Mouse (Mus musculus): ENCODE measurements around the gene Kera. TPM values are rescaled to one million over a fixed set of nuclear protein-coding genes. Genes with fewer than 3 reads are reported as not detected.

The Kera gene
- polyA plus RNA-seq, 1 experiment, result not detected

DNA sequence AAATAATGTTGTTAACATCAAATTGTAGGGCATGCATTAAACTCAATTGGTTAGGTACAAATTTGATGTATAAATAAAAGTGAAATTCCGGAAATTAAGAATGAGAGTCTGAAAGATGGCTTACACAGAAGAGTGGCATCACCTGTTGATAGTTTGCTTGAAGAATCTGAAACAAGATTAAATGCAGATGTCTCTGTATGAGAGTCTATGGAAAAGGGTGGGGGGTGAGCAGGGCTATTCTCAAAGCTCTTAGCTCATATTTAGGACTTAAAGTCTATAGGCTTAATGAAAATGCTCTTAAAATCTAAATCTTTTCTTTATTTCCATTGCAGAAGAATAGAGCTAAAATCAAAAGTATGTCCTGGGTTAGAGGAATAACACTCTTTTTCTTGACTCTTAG is 11.0 kb upstream of the Kera start:
- Histone ChIP-seq H3K36me3 (replicated peaks; ENCODE audit: low read length) (no peaks in the 10 kb centered on the region), H3K27me3 (replicated peaks) (no peaks in the 10 kb centered on the region), H3K4me3 (replicated peaks) (no peak overlapping the region), H3K4me1 (no peaks in the 10 kb centered on the region), H3K9me3 (no peaks in the 10 kb centered on the region)
- TF ChIP-seq FLI1 (IDR thresholded peaks at IDR 0.05; ENCODE audit: low read length), result no peak

DNA sequence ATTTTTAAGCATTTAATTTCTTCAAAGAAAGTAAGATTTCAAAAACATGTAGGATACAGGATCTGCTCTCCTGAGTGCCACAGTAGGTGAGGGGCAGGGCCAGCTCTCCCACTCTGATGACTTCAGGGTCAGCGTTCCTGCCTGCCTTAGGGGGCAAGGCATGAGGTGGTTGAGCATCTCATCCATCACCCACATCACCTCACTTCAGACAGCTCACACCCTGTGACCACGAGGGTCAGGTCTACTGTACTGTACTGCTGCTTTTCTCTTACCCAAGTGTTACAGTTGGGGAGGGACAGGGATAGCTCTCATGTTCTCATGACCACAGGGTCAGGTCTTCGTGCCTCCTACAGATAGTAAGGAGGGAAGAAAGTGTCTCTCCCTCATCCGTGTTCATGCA is 4.9 kb upstream of the Kera start:
- no peaks in the 10 kb centered on the region for H3K4me1 ChIP-seq
- peaks cover 17% of the 10 kb centered on the region for H3K9me3 ChIP-seq
- no peaks in the 10 kb centered on the region for H3K36me3 ChIP-seq (replicated peaks; ENCODE audit: low read length)
- H3K27me3 ChIP-seq (replicated peaks), result no peaks in the 10 kb centered on the region
- peak overlapping the region; percentile 30 for H3K4me3 ChIP-seq (replicated peaks)
- TF ChIP-seq GATA1 (IDR thresholded peaks at IDR 0.05; ENCODE audit: borderline replicate concordance, low read length), result no peak

DNA sequence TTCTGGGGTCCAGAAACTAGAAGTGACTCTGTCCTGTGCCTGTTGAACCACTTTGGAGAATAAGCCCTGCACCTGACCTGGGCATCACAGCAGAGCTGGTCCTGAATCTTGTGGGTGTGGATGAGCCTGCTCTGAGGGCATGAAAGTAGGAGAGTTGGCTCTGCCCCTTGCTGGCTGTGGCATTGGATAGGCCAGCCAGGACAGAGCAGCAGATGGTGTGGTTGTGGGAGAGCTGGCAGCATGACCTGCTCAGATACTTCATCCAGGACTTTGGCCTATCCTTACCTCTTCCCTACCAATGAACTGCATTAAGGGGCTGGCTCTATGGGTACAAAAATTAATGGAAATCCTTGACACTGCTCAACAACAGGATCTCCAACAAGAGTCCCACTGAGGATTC is 3.4 kb upstream of the Kera start:
- Histone ChIP-seq H3K9me3 (peaks cover 17% of the 10 kb centered on the region), H3K27me3 (replicated peaks) (no peaks in the 10 kb centered on the region), H3K4me1 (no peaks in the 10 kb centered on the region), H3K4me3 (replicated peaks) (no peak overlapping the region), H3K36me3 (replicated peaks; ENCODE audit: low read length) (no peaks in the 10 kb centered on the region)
- TF ChIP-seq FLI1 (IDR thresholded peaks at IDR 0.05; ENCODE audit: low read length) (no peak), GATA1 (IDR thresholded peaks at IDR 0.05; ENCODE audit: borderline replicate concordance, low read length) (no peak)

DNA sequence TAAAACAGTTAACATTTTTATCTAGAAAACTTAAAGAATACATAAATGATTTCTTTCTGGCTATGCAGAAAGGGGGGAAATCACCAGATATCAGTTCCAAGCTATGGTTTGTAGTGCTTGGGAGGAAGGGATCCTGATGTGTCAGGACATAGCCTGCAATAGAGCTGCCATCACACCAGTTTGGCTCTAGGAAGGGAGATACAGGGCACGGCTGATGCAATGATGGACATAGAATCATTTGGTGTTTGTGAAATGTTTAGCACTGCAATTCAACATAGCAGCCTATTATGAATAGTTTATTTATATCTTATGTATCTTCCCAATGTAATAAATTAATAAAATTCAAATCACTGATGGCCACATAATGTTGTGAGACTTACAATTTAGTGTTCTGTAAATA is 15.6 kb downstream of the Kera start:
- no peaks in the 10 kb centered on the region for H3K4me1 ChIP-seq
- TF ChIP-seq GATA1 (IDR thresholded peaks at IDR 0.05; ENCODE audit: borderline replicate concordance, low read length), result no peak
- no peak for TF ChIP-seq FLI1 (IDR thresholded peaks at IDR 0.05; ENCODE audit: low read length)

DNA sequence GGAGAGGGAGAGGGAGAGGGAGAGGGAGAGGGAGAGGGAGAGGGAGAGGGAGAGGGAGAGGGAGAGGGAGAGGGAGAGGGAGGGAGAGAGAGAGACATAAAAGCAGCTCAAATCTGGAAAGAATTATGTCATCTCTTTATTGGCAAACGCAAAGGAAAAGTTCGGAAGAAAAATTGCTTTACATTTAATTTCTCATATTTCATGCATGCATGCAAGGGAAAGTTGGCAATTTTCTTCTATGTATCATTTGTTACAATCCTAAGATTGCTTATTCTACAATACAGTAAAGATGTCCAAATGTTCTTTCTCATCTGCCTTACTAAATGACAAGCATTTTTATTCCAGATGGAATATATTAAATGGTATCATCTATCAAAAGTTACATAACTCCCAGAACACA is 17.7 kb downstream of the Kera start:
- H3K9me3 ChIP-seq, result no peaks in the 10 kb centered on the region
- no peaks in the 10 kb centered on the region for H3K36me3 ChIP-seq (replicated peaks; ENCODE audit: low read length)
- H3K27me3 ChIP-seq (replicated peaks), result no peaks in the 10 kb centered on the region
- H3K4me3 ChIP-seq (replicated peaks), result no peak overlapping the region
- no peaks in the 10 kb centered on the region for H3K4me1 ChIP-seq
- no peak for TF ChIP-seq GATA1 (IDR thresholded peaks at IDR 0.05; ENCODE audit: borderline replicate concordance, low read length)
- no peak for TF ChIP-seq FLI1 (IDR thresholded peaks at IDR 0.05; ENCODE audit: low read length)

More for the DNA sequence above, 15.6 kb downstream of the Kera start:
- no peaks in the 10 kb centered on the region for H3K9me3 ChIP-seq
- no peaks in the 10 kb centered on the region for H3K36me3 ChIP-seq (replicated peaks; ENCODE audit: low read length)
- no peak overlapping the region for H3K4me3 ChIP-seq (replicated peaks)
- H3K27me3 ChIP-seq (replicated peaks), result no peaks in the 10 kb centered on the region

DNA sequence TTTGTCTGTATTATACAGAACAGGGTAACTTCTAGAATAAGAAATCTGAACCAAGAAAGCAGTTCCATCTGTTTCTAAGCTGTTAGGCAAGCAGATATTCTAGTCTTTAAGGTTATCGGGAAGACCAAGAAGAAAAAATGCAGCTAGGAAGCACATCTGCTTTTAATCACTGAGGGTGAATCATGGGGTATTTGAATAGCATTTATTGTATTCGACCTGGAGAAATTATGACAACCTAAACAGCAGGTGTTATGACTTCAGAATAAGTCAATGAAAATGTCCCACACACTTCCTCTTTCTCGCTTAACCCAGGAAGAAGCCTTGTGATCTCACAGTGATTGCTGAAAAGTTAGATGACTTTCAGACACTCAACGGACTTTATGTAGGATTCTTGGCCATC is 18.4 kb downstream of the Kera start:
- no peak overlapping the region for H3K4me3 ChIP-seq (replicated peaks)
- H3K36me3 ChIP-seq (replicated peaks; ENCODE audit: low read length), result no peaks in the 10 kb centered on the region
- H3K9me3 ChIP-seq, result no peaks in the 10 kb centered on the region
- no peak for TF ChIP-seq FLI1 (IDR thresholded peaks at IDR 0.05; ENCODE audit: low read length)
- no peak for TF ChIP-seq GATA1 (IDR thresholded peaks at IDR 0.05; ENCODE audit: borderline replicate concordance, low read length)
- H3K4me1 ChIP-seq, result no peaks in the 10 kb centered on the region
- H3K27me3 ChIP-seq (replicated peaks), result no peaks in the 10 kb centered on the region

DNA sequence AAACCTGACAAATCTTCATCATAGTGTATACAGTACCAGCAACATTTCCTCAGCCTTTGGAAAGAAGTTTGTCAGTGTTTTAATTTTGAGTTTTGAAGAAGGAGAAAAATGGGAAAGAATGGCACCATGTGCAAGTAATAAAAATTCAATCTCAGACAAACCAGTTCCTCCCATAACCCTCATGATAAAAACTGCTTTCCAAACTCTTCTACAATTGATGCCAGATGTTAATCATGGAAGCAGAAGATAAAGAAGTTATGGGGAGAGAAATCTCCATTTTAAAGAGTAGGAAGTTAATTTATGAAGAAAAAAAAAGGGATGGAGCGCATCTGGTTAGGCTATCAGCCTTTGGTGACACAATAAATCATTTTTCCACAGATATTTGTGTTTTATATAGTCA is 19.9 kb downstream of the Kera start:
- no peaks in the 10 kb centered on the region for H3K36me3 ChIP-seq (replicated peaks; ENCODE audit: low read length)
- no peaks in the 10 kb centered on the region for H3K4me1 ChIP-seq
- H3K9me3 ChIP-seq, result no peaks in the 10 kb centered on the region
- TF ChIP-seq FLI1 (IDR thresholded peaks at IDR 0.05; ENCODE audit: low read length) (no peak), GATA1 (IDR thresholded peaks at IDR 0.05; ENCODE audit: borderline replicate concordance, low read length) (no peak)
- no peaks in the 10 kb centered on the region for H3K27me3 ChIP-seq (replicated peaks)
- no peak overlapping the region for H3K4me3 ChIP-seq (replicated peaks)

DNA sequence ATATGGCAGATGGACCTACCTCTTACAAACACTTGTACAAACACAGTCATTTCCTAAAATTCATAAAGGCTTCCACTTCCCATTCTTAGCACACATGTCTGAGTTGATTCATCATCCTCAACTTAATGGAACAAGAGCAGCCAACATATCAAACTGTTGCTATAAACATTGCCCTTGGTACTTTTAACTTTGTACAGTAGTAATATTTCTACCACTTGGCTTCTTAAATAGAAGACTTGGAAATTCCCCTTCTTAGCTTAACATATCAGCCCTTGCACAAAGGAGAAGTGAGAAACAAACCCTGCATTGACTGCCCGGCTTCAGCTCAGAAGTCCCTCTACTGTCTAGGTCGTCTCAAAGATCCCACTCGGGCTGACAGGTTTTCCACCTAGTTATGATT is 24.4 kb downstream of the Kera start:
- H3K27me3 ChIP-seq (replicated peaks), result no peaks in the 10 kb centered on the region

DNA sequence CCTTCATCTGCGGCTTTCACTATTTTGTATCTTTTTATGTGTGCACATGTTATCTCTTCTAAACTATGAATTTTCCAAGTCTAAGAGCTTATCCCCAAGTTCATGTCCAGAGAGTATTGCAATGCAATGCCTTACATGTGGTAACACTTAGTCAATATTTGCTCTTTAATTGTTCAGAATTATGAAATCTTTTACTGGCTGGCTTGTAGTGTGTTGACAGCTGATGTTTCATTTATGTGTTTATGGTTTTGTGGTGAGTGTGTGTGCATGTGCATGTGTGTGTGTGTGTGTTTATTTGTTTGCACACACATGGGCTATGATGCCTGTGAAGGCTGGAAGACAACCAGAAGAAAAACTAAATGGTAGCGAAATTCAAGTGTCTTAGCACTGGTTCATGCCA is 35.2 kb downstream of the Kera start:
- H3K4me3 ChIP-seq (replicated peaks), result no peak overlapping the region
- no peaks in the 10 kb centered on the region for H3K4me1 ChIP-seq
- no peak for TF ChIP-seq FLI1 (IDR thresholded peaks at IDR 0.05; ENCODE audit: low read length)
- no peak for TF ChIP-seq GATA1 (IDR thresholded peaks at IDR 0.05; ENCODE audit: borderline replicate concordance, low read length)
- no peaks in the 10 kb centered on the region for H3K27me3 ChIP-seq (replicated peaks)
- no peaks in the 10 kb centered on the region for H3K36me3 ChIP-seq (replicated peaks; ENCODE audit: low read length)
- H3K9me3 ChIP-seq, result no peaks in the 10 kb centered on the region

More for the DNA sequence above, 24.4 kb downstream of the Kera start:
- no peaks in the 10 kb centered on the region for H3K36me3 ChIP-seq (replicated peaks; ENCODE audit: low read length)
- H3K4me1 ChIP-seq, result no peaks in the 10 kb centered on the region
- no peak for TF ChIP-seq FLI1 (IDR thresholded peaks at IDR 0.05; ENCODE audit: low read length)
- H3K9me3 ChIP-seq, result no peaks in the 10 kb centered on the region
- no peak overlapping the region for H3K4me3 ChIP-seq (replicated peaks)

DNA sequence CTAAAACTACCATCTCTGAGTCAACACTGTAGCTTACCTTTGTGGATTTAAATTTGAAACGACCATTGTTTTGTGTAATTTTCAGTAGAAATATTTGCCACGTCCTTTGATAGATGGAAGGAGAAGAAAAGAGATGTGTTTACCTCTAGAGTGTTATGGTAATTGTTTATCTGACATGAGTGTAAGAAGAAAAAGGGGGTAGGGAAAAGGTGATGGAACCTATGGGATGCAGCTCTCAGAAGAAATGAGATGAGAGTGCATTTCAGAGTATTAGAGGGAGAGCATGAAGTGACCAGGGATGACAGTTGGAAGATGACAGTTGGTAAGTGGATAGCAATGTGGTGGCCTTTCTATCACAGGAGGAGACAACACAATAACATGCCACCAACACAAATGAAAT is 37.1 kb downstream of the Kera start, which contains the start of gene Epyc:
TSS of gene Epyc (plus strand) at position 301 of the 400 bp plus-strand sequence.
- Histone ChIP-seq H3K27me3 (replicated peaks) (no peaks in the 10 kb centered on the region), H3K9me3 (no peaks in the 10 kb centered on the region), H3K4me3 (replicated peaks) (no peak within 1 kb of the TSS), H3K36me3 (replicated peaks; ENCODE audit: low read length) (no peaks in the 10 kb centered on the region), H3K4me1 (no peaks in the 10 kb centered on the region)
- TF ChIP-seq FLI1 (IDR thresholded peaks at IDR 0.05; ENCODE audit: low read length) (no peak), GATA1 (IDR thresholded peaks at IDR 0.05; ENCODE audit: borderline replicate concordance, low read length) (no peak)

DNA sequence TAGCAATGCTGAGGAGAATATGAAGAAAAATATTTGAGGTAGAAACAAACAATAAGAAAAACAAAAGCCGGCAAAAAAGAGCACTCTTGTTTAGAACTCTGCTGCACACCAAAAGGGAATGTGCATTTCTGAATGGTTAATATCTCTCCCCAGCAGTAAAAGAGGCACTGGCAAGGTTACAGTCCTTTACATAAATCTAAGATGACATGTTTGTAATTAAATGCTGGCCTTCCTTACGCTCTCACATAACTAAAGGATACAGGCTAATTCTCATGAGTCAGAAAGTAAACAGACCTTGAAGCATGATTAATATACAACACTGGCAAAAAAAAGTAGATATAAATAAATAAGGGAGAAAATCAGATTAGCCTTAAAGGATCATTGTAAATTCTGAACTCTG is 43.7 kb downstream of the Kera start:
- H3K36me3 ChIP-seq (replicated peaks; ENCODE audit: low read length), result no peaks in the 10 kb centered on the region
- no peaks in the 10 kb centered on the region for H3K4me1 ChIP-seq
- H3K27me3 ChIP-seq (replicated peaks), result no peaks in the 10 kb centered on the region
- TF ChIP-seq FLI1 (IDR thresholded peaks at IDR 0.05; ENCODE audit: low read length), result no peak
- no peak for TF ChIP-seq GATA1 (IDR thresholded peaks at IDR 0.05; ENCODE audit: borderline replicate concordance, low read length)
- H3K4me3 ChIP-seq (replicated peaks), result no peak overlapping the region
- 0 out of 2 replicates have a peak, but pooled peaks cover 2% of the 10 kb centered on the region for H3K9me3 ChIP-seq
